Mouse (Mus musculus) C2C12 (cell line): Measurements from ENCODE around the gene Abi3.
"Not testable (repeated sequence)": the region's sequence is repeated elsewhere in the genome, so short reads cannot be mapped to it uniquely, and the experiment has no call there.

ENCODE experiments used
- CEBPB ChIP-seq: IDR thresholded peaks from one replicate; pipeline ENCODE4 v1.6.1; 2011; ENCODE audit warnings: low read depth, mild to moderate bottlenecking, control low read depth, moderate library complexity
- CTCF ChIP-seq: IDR thresholded peaks from one replicate; pipeline ENCODE4 v1.5.1; 2011; ENCODE audit not compliant: control insufficient read depth, insufficient read depth, insufficient read length
- FOSL1 ChIP-seq: IDR thresholded peaks from one replicate; pipeline ENCODE4 v1.8.0; 2011; ENCODE audit warnings: mild to moderate bottlenecking, low read length; ENCODE audit not compliant: poor library complexity, insufficient read depth, severe bottlenecking
- MAX ChIP-seq: IDR thresholded peaks from one replicate; pipeline ENCODE4 v1.6.1; 2011; ENCODE audit warnings: mild to moderate bottlenecking, control low read depth
- MYOD1 ChIP-seq: IDR thresholded peaks from one replicate; pipeline ENCODE4 v1.6.1; 2011; ENCODE audit warnings: low read depth; ENCODE audit not compliant: control insufficient read depth, insufficient read length

- TF ChIP-seq CTCF, MAX, CEBPB, FOSL1, MYOD1: not testable (repeated sequence)
Observed at GRCm38 (mm10) chr11:95879861-95880260, 37.6 kb upstream of the Abi3 start.
